Mouse (Mus musculus) right cerebral cortex, postnatal 25 days (tissue): Measurements from ENCODE around the gene Pcbp4.
"Not testable (repeated sequence)": the region's sequence is repeated elsewhere in the genome, so short reads cannot be mapped to it uniquely, and the experiment has no call there.

Experiments
- DNase-seq: peaks from one replicate; pipeline ENCODE4 v3.0.0; 2022

The Pcbp4 gene

DNA sequence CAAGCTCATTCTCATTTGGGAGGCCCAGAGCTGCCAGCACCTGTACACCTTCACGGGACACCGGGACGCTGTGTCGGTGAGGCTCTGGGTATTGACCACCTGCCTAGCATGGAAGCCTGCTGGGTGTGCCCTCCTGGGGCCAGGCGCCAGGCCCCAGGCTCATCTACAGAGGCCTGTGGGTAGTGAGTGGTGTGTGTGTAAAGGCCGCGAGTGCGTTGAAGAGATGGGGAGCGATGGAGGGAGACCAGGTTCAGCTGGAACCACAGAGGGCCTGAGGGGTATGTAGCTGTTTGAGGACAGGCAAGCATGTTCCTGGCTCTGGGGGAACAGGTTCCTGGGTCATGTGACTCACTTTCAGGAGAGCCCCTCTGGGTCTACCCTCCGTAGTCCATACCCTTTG is 30.0 kb downstream of the Pcbp4 start:
- no peak for DNase-seq

DNA sequence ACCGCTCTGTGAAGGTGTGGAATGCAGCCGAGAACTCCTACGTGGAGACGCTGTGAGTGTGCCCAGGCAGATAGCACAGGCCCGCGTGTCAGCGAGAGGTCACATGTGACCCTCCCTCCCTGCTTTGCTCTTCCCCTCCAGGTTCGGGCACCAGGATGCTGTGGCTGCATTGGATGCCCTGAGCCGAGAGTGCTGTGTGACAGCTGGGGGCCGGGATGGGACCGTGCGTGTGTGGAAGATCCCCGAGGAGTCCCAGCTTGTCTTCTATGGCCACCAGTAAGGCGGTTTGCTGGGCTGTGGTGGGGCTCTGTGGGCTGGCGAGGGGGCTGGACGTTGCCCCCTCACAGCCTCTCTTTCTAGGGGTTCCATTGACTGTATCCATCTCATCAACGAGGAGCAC is 30.5 kb downstream of the Pcbp4 start:
- DNase-seq, result peak; percentile 0

GRCm38 (mm10) chr9:106485076-106485475 is 32.0 kb downstream of the Pcbp4 start:
- no peak for DNase-seq

GRCm38 (mm10) chr9:106487602-106488001 is 34.5 kb downstream of the Pcbp4 start:
- DNase-seq, result not testable (repeated sequence)

DNA sequence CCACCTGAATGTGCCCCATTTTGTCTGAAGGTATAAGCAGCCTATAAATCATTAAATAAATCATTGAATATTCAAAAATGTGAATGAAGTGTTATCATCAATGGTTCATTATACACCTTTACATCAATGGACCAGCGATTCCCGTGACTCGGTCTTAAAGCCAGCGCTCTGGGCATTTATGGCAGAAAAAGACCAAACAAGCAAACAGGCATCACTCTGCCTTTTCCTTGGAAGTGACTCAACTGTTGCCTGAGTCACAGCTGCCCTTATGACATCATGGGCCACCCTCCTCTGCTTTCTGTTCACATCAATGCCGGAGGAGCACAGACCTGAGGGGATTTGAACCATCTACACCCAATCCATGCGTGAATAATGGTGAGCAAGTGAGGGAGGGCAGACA is 46.6 kb downstream of the Pcbp4 start, which contains the start of gene Iqcf1:
Gene Iqcf1, plus strand, starts transcription at position 301 of the 400 bp plus-strand sequence.
- DNase-seq, result no peak

- no peak for DNase-seq
Measured at GRCm38 (mm10) chr9:106501846-106502245, 48.8 kb downstream of the Pcbp4 start.

GRCm38 (mm10) chr9:106504246-106504645 is 51.2 kb downstream of the Pcbp4 start:
- DNase-seq, result no peak

DNA sequence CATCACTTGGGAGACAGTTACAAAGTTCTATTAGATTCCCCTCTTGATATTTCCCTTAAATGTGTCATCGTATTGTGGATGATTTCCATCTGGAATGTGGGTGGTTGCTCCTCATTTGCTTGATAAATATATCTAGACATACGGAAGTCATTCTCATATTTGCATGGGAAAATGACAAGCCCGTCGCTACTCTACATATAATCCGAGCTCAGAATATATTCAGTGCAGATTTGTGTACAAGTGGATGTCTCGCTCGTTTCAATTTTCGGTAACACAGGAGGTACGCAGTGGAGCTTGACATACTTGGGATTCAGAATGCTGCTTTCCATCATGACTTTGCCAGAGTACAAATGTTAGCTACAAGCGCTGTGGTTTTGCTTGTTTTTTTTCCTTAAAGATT is 56.3 kb downstream of the Pcbp4 start:
- no peak for DNase-seq

DNA sequence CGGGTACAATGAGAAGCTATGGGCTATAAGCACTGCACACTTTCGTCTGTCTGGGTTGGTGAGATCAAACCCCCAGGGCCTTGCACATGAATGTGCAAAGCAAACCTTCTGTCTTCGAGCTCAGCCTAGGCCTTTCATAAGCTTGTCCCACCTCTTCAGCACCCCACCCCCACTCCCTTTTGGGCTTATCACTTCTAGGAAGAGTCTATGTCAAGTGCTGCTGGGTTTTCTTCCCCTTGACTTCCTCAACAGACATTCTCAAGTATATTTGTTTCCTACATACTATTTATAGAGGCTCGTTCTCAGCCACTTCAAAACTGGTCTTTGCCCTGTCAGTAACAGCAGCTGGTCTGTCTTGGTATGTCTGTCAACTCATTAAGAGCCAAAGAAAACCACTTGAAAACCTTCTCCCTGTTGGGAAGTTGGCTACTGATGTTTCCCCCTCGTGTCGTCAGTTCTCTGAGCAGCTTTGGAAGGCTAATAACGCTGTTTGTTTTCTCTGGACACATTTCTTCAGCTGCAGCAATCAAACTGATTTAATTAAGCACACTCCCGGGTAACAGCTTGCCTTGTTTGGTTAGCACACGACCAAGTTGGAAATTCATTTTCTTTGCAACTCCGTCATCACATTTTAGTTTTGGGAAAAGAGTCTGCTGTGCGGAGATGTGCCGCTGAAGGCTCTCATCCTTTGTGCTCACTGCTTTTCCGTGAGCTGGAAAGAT is 59.8 kb downstream of the Pcbp4 start:
- DNase-seq, result no peak

GRCm38 (mm10) chr9:106513566-106513965 is 60.5 kb downstream of the Pcbp4 start:
- DNase-seq, result no peak
